Mouse (Mus musculus) mouse trophoblast stem cell (cell line): ENCODE measurements around the gene Zfp341.

Experiments used
- in situ Hi-C, 2 experiments: fragments of 300-500 bp; cut with MseI, MboI; formaldehyde crosslinking; loops; 2 replicates in 1 of 2; 3 replicates in 1 of 2; pipeline ENCODE4 v1.15.1; 2025

The Zfp341 gene

DNA sequence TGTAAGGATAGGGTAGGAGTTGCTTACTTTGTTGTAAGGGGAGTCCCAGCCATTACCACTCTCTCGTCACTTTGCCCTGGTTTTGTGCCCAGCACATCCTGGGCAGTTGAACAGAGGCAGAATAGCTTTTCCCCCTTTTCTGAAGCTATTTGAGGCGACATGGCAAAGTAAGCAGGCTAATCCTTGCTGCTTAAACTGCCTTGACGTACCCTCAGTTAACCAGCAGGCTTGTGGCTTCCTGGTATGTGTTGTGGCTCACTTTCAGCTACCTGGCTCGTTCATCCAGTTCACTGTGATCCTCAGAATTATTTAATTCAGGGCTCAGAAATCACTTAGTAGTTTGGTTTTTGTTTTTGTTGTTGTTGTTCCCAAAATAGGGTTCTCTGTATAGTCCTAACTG is 57.6 kb downstream of the Zfp341 start:
- in situ Hi-C loops = no loop called here

DNA sequence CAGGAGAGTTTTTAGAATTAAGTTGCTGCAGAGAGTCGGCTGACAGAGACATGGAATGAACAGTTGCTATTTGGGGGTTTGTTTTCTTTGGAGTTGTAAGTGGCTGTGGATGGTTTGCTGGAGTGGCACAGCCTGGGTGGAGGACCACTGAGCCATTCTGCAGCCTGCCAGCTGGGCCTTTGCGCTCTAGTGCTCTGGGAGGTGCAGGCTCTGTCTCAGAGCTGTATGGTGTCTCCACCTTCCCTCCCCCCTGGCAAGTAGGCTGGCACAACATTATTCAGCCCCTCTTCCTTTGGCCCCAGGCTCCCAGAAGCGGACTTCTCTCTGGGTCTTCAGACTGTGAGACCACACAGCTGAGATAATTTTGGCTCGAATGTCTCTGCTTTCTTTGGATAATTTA is 60.9 kb downstream of the Zfp341 start:
- in situ Hi-C loops = no loop called here

DNA sequence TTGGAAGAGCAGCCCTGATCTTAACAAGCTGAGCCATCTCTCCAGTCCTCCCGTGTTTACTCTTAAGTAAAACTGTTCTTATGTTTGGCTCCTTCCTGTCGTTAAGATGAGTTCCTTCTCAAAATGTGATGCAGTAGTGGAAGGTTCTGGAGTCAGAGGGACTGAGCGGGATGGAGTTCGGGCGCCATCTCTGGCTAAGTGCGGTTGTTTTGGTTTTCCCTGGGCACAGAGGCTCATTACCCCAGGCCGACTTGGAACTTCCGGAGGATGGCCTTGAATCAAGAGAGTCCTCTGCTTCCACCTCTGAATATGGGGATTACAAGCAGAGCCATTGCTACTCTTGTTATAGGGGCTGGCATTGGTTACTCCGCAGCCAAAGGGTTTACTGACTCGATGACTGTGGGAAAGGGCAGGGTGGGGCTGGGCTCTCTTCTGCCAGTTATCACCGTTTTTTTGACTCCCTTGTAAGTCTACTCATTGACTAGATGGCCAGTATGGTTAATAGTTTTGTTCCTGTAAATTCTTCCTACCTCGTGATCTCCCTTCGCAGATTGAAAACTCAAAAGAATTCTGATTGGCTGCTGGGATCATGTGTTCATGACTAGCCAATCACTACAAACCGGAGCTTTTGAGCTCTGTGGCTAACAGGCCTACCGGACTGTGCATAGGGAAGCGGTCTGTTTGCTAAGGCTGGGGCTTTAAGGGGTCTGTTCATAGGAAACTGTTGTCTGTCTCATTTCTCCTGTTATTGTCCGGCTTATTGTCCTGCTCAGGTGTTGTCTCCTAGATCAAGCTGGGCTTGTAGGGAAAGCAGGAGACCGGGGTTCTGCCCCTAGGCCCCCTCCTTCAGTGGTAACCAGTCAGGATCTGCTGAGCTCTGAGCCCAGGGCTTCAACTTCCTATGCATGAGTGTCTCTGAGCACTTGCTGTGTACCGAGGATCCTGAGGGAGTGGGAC is 63.8 kb downstream of the Zfp341 start:
- in situ Hi-C loops = no loop called here

DNA sequence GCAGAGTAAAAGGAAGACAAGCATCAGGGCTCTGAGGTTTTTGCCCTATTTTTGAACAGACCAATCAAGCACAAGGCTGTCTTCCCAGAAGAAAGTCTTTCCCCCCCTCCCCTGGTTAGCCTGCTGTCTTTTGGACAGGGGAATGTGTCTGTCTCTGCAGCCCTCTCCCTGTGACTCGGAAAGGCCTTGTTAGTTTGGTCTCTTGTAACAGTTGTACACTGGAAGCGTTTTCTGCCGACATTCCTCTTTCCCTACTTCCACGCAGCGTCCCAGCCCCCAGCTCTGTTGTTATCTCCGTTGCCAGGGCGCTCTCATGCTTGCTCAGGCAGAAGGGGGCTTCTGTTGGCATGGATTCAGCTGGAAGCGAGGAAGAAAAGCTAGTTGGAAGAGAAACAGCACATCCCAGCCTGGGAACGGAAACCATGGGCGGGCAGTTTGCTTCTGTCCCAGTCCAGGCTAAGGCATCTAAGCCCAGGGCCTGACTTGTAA is 64.6 kb downstream of the Zfp341 start:
- in situ Hi-C loops = no loop called here

DNA sequence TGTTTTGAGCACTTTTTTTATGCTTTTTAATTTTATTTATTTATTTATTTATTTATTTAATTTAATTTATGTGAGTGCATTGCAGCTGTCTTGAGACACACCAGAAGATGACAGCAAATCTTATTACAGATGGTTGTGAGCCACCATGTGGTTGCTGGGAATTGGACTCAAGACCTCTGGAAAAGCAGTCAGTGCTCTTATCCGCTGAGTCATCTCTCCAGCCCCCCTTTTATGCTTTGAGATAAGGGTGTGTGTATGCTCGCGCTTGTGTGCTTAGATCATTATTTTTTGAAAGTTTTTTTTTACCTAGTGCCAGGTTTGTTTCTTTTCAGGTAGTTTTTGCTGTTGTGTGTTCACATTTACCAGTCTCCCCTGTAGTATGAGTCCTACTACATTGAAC is 65.9 kb downstream of the Zfp341 start:
- in situ Hi-C loops = no loop called here

DNA sequence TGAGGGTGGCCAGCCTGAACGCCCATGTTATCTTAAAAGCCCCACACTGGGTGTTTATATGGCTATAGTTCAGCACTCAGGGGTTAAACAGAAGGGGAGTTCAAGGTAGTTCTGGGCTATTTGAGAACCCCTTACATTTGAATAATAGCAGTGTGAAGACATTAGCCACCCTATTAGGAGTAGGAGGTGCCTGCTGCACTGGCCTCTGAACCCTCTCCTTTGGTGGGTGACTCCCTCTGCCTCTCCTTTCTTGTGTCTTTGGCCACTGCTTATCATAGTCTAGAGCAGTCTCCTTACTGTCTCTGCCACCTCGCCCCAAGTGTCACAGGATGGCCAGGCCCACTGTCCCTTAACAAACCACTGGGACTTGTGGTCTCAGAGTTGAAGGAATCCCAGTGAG is 67.2 kb downstream of the Zfp341 start:
- in situ Hi-C loops = no loop called here

DNA sequence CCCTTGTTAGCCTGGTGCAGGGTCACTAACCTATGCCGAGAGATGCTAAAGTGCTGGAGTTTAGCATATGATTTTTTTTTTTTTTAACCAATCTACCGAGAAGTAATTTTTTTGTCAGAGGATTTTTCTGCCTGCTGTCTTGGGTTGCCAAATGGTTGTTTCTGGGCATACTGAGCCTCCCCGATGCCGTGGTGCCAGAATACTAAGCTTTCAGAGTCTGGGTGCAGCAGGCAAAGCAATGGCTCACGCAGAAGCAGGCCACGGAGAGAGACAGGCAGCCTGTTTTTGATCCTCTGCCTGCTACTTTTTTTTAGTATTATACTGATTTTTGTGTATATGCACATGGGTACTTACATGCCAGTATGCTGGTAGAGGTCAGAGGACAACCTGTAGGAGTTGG is 67.8 kb downstream of the Zfp341 start:
- in situ Hi-C loops = no loop called here

DNA sequence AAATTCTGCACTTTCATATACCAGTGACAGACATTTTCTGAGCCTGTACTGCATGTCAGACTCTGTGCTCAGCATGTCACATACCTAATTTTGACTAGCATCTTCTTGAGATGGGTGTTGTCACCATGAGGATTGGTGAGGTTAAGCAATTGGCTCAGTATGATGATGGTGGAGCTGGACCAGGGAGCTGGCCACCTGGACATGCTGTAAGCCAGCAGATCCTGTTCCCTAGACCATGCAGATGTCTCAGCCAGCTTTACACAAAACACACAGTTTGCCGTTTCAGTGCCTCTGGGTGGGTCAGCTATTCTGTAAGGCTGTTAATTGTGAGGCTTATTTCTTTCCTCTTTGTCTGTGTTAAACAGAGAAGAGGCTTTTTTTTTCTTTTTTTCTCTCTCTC is 69.6 kb downstream of the Zfp341 start:
- in situ Hi-C loops = no loop called here

DNA sequence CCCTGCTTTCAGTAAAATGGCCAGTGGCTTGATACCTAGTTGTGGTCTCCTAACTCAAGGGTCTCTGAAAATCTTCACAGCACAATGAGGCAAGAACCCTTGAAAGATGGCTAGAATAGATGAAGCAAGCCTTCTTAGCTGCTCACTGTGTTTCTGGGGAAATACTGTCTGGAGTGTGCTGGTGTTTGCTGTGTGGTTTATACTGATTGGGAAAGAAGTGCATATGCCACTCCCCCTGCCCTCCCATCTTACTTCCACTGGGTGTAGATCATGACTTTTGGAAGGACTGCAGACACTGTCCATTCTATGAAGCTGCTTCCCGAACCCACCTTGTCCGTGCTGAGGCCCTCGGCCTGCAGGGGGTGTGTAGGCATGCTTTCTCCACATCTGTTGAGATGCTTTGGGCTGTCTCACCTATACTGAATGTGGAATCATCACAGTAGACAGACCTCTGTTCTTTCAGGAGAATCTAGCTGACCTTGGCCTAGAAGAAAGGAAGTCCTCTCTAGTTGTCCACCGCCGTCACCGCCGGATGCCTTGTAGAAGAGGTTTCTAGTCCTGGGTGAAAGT is 71.9 kb downstream of the Zfp341 start:
- in situ Hi-C loops = no loop called here

DNA sequence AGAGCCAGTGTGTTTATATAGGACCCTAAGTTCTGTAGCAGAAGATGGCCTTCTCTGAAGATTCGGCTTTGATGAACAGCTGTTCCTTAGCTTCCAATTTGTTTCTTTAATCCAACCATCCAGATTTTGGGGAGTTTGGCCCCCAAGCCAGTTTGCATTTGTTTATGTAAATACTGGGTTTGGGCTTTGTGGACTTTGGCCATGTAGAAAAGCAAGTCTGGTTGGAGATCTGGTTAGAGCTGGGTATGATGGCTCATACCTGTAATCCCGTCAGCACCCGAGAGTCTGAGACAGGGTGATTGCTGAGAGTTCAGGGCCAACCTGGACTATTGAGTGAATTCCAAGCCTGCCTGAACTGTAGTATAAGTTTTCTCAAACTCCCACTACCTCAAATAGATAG is 72.7 kb downstream of the Zfp341 start:
- in situ Hi-C loops = no loop called here

DNA sequence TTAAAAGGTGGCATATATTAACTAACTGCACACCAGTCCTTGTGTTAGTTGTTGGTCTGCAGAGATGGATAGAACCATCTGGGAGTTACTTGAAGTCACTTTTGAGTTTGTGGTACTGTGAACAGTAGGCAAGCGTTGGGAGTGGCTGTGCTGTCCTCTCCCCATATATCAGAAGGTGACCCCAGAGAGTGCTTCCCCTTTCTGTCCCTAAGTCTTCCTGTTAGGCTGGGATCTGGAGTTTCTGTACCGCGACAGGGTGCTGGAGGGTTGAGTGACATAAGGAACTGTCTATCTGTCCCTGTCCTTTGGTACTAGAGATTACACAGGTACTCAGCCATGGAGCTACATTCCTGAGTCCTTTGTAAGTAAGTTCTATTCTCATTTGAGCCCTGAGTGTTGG is 73.7 kb downstream of the Zfp341 start:
- in situ Hi-C loops = no loop called here

DNA sequence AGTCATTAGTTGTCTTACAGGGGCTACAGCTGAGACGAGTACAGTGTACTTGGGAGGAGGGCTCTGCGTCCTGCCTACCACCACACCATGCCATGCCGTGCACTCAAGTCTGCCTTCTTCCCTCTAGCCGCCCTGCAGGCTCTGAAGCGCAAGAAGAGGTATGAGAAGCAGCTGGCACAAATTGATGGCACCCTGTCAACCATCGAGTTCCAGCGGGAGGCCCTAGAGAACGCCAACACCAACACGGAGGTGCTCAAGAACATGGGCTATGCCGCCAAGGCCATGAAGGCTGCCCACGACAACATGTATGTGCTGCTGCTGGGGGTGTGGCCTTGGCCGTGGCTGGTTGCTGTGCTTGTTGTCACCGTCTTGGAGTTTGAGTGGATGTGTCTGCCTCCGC is 76.3 kb downstream of the Zfp341 start:
- in situ Hi-C loops = no loop called here

DNA sequence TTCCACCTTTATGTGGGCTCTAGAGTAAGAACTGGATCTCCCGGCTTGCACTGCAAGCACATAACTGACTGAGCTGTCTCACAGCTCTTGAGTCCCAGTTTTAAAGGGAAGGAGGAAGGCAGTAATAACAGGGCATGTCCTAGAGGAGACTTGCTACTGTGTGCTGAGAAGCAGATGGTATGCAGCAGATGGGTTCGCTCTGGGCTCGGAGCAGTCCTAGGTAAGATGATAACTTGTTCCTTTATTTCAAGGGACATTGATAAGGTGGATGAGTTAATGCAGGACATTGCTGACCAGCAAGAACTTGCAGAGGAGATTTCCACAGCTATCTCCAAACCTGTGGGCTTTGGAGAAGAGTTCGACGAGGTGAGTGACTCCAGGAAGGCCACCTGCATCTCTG is 77.9 kb downstream of the Zfp341 start:
- in situ Hi-C loops = no loop called here

DNA sequence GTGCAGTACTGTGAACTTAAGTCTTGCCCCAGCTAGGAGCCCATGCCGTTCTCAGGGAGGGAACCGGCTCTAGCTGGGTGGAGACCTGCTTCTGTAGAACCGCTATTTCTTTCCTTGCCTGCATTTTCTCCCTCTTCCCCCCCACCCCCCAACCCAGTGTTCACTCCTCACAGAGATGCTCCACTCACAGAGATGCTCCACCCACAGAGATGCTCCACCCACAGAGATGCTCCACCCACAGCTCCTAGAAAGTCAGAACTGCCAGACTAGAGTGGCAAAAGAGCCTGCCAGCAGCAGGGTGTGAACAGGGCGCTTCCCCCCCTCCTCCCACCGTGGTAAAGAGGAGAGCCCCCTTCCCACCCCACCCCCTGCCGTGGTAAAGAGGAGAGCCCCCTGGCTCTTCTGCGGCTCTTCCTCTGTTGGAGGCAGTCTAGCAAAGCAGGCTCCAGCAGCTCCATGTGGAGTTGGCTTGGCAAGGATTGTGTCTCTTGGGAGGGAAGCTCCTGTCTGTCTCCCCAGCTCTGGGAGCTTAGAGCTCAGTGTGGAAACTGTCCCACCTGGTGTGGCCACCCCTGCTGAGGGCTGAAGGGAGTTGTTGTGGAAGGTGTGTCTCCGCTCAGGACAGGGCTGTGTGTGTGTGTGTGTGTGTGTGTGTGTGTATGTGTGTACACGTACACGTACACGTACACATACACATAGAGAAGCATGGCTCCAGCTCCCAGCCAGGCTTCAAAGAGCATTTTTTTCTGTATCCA is 80.3 kb downstream of the Zfp341 start:
- in situ Hi-C loops = no loop called here

DNA sequence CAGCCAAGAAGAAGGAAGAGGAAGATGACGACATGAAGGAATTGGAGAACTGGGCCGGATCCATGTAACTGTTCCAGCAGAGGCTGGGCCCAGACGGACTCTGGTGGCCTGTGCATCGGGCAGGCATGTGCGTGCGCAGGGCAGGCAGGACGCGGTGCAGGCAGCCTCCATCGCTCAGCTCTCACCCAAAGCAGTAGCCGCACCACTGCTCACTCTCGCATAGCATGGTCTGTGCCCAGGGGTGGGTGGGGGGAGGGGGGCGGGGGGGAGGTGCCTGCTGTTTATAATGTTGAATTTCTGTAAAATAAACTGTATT is 80.8 kb downstream of the Zfp341 start:
- in situ Hi-C loops = no loop called here

DNA sequence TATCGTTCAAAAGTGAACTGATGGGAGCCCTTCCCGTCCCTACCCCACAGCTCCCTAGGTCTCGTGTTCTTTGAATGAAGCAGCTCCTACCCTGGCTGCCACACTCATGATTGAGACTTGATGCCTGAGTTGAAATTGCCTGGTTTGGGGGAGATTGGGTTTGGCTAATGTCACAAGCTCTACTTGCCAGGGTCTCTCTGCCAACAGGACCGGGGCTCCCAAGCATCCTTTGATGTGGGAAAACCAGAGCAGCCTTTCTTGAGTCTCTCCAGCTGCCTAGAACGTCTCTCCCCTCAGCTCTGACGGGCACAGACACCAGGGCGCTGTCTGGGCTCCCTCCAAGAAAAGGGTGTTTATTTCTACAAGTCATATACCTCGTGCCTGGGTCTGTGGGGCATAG is 82.6 kb downstream of the Zfp341 start:
- in situ Hi-C loops = no loop called here
